Comparison of ENCODE assay signal across 10 mouse cellular contexts in the genomic region with DNA sequence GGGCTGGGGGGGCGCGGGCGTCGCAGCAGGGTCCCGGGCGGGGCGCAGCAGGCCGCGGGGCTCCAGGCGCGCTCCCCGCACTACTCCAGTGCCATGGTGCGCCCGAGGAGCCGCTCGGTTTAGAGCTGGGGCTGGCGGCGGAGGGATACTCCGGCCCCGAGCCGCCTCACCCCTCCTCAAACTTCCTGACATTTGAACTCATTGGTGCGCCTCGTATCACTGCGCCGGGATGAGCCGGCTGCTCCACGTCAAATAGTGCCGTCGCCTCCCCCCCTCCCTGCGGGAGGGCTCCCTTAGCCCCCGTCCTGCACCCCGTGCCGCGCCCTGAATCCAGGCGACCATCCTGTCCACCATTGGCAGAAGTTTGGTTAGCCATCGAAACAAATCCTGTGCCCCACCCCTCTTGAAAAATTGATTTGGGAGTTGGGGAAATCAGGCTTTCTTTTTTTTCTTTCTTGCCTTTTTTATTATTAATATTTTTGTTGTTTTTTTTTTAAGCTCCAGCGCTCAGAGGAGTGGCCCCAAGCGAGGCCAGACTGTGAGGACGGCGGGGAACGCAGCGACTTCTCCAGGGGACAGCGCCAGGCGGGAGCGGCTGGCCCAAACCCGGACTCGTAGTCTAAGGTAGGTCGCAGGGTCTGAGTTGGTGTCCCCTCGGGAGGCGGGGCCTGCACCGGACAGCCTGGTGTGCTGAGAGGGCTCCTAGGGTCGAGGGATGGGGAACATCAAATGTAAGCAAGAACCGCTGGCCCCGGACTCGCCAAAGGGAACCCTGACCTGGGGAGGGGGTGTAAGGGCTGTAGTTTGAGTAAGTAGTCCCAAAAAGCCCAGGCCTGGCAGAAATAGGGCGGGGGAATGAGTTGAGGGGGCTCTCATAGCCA. TPM values are rescaled to one million over a fixed set of nuclear protein-coding genes. Genes with fewer than 3 reads are reported as not detected.
A peak's percentile ranks its signal among the peaks of the same experiment; 100 is the strongest.
DNase-seq lines count a peak whose midpoint lies in the region; ATAC-seq and TF ChIP-seq lines count a peak whose summit lies in the region.
"Had no signal": no experiment of that assay in that cellular context is flagged by ENCODE, and none has a peak within 500 bp of the region (broad histone marks: within the 10 kb centered on the region; RNA-seq: fewer than 3 reads in every experiment).

No protein-coding gene starts in this region.

- peaks cover 98% of the 10 kb centered on the region for H3K27me3 ChIP-seq in intestine, embryonic 15.5 days (replicated peaks)
- peaks cover 100% of the 10 kb centered on the region for H3K27me3 ChIP-seq in liver, embryonic 16.5 days (ENCODE audit: control insufficient read depth, insufficient read depth, low read depth, low read length)
- H3K27me3 ChIP-seq in stomach, embryonic 15.5 days (replicated peaks): peaks cover 95% of the 10 kb centered on the region

- WGBS in intestine, embryonic 15.5 days: under 1% methylated on average over 49 of the region's 56 CpGs
- 2% methylated on average over 49 of the region's 56 CpGs for WGBS in liver, embryonic 16.5 days (ENCODE audit: insufficient replicate concordance)
- 1% methylated on average over 54 of the region's 56 CpGs for WGBS in stomach, embryonic 15.5 days

- peaks cover 35% of the 10 kb centered on the region for H3K4me1 ChIP-seq in intestine, embryonic 15.5 days (replicated peaks)
- H3K4me1 ChIP-seq in liver, embryonic 16.5 days (ENCODE audit: control insufficient read depth, low read depth, low read length): no peaks in the 10 kb centered on the region; the same call in none of the 2 replicates
- H3K4me1 ChIP-seq in stomach, embryonic 15.5 days: peaks cover 26% of the 10 kb centered on the region

- no peak overlapping the region for H3K27ac ChIP-seq in gastrocnemius, adult 2 months
- H3K27ac ChIP-seq in intestine, embryonic 15.5 days: no peak overlapping the region
- H3K27ac ChIP-seq in liver, embryonic 16.5 days (ENCODE audit: low read length): no peak overlapping the region
- no peak overlapping the region for H3K27ac ChIP-seq in stomach, embryonic 15.5 days

- intact Hi-C loops in gastrocnemius, adult 2 months (cut with DNase I): no loop called here

- peak; percentile 15 for DNase-seq in ovary, adult 18-20 months (ENCODE audit: low spot score)
- no peak for DNase-seq in ovary, postnatal 10 days (ENCODE audit: low spot score)
- DNase-seq in gastrocnemius, adult 2 months: peak; percentile 72
- DNase-seq in cerebellum, adult 11-12 months: no peak
- DNase-seq in natural killer cell, adult 2 months (ENCODE audit: low spot score in 2 of 2): no peak

- H3K36me3 ChIP-seq in intestine, embryonic 15.5 days: no peaks in the 10 kb centered on the region
- no peaks in the 10 kb centered on the region for H3K36me3 ChIP-seq in liver, embryonic 16.5 days (ENCODE audit: control insufficient read depth, insufficient read depth)
- no peaks in the 10 kb centered on the region for H3K36me3 ChIP-seq in stomach, embryonic 15.5 days

- no peak overlapping the region for H3K9ac ChIP-seq in intestine, embryonic 15.5 days
- no peak overlapping the region for H3K9ac ChIP-seq in liver, embryonic 16.5 days (ENCODE audit: low read depth, low read length)
- no peak overlapping the region for H3K9ac ChIP-seq in stomach, embryonic 15.5 days

- H3K4me2 ChIP-seq in intestine, embryonic 15.5 days (replicated peaks): peak overlapping the region; percentile 72
- H3K4me2 ChIP-seq in liver, embryonic 16.5 days (ENCODE audit: low read depth, low read length): peak overlapping the region; percentile 50
- peak overlapping the region; percentile 80 for H3K4me2 ChIP-seq in stomach, embryonic 15.5 days

- no peaks in the 10 kb centered on the region for H3K9me3 ChIP-seq in intestine, embryonic 15.5 days
- H3K9me3 ChIP-seq in liver, embryonic 16.5 days (replicated peaks; ENCODE audit: control insufficient read depth, low read length): no peaks in the 10 kb centered on the region
- no peaks in the 10 kb centered on the region for H3K9me3 ChIP-seq in stomach, embryonic 15.5 days

- no peak for TF ChIP-seq CTCF in gastrocnemius, adult 2 months (IDR thresholded peaks at IDR 0.05)

- peak overlapping the region; percentile 70 for H3K4me3 ChIP-seq in gastrocnemius, adult 2 months
- peak overlapping the region; percentile 43 for H3K4me3 ChIP-seq in intestine, embryonic 15.5 days (replicated peaks)
- peak overlapping the region; percentile 35 for H3K4me3 ChIP-seq in liver, embryonic 16.5 days (ENCODE audit: low read depth, low read length)
- peak overlapping the region; percentile 41 for H3K4me3 ChIP-seq in stomach, embryonic 15.5 days (replicated peaks)

- ATAC-seq in intestine, embryonic 15.5 days: peak; percentile 55
- ATAC-seq in liver, embryonic 16.5 days (ENCODE audit: low read depth): no peak
- no peak for ATAC-seq in stomach, embryonic 15.5 days (ENCODE audit: insufficient read depth, low FRiP score, low read depth)

RNA-seq across cellular contexts. Expression of gene Lmx1b, which starts 0.9 kb away (rescaled TPM):
- total RNA-seq in gastrocnemius, adult 2 months (2021): under 1 TPM; 0.18 to 0.25 TPM
- polyA plus RNA-seq in intestine, embryonic 15.5 days (2015; fragmentation: Nextera tagmentation; extraction: Ambion mirVana): 0.05 TPM in 1 of 2 replicates, not detected in the other
- polyA plus RNA-seq in liver, embryonic 16.5 days (2015; fragmentation: Nextera tagmentation; extraction: Ambion mirVana): not detected in 2 replicates
- polyA plus RNA-seq in stomach, embryonic 15.5 days (2015; fragmentation: Nextera tagmentation; extraction: Ambion mirVana): 0.04 and 0.09 TPM in 2 replicates
- total RNA-seq: liver, adult 2 months; MEL had no signal
- polyA plus RNA-seq: liver, adult 2 months had no signal

Comparison
In these comparisons a context has a peak if more than half of its experiments do, and no peak if none do; other contexts are left out.
1. DNase-seq: peak in ovary, adult 18-20 months (single experiment) and gastrocnemius, adult 2 months (single experiment); none in ovary, postnatal 10 days (single experiment), cerebellum, adult 11-12 months (single experiment) and natural killer cell, adult 2 months (0 of 2).
2. Peak in every context shown above with its lines, with median percentiles within 50 percentile points of each other: H3K4me3 ChIP-seq and H3K4me2 ChIP-seq.